ENCODE assay signal across 9 mouse cellular contexts in genomic region chr10:14544608-14544940, GRCm38 (mm10). TPM values are rescaled to one million over a fixed set of nuclear protein-coding genes. Genes with fewer than 3 reads are reported as not detected.
DNase-seq lines count a peak whose midpoint lies in the region; ATAC-seq and TF ChIP-seq lines count a peak whose summit lies in the region.
"Had no signal": no experiment of that assay in that cellular context is flagged by ENCODE, and none has a peak within 500 bp of the region (broad histone marks: within the 10 kb centered on the region; RNA-seq: fewer than 3 reads in every experiment).

No protein-coding gene starts in this region.

- no peak for TF ChIP-seq CTCF in bone marrow, adult 2 months (IDR thresholded peaks at IDR 0.05; ENCODE audit: control insufficient read depth, insufficient read depth, low read length)
- TF ChIP-seq CTCF in heart, postnatal 0 days (IDR thresholded peaks at IDR 0.05; ENCODE audit: low read depth): no peak

- WGBS in heart, embryonic 14.5 days: 2% methylated on average over 9 of the region's 9 CpGs
- 12% methylated on average over 9 of the region's 9 CpGs for WGBS in bone marrow, adult 2 months
- 9% methylated on average over 9 of the region's 9 CpGs for WGBS in heart, postnatal 0 days
- 11% methylated on average over 8 of the region's 9 CpGs for WGBS in macrophage (ENCODE audit: missing documents)

- H3K27ac ChIP-seq in heart, embryonic 14.5 days (replicated peaks in 1 of 2; ENCODE audit: control insufficient read depth in 1 of 2, insufficient read depth in 1 of 2, low read depth in 2 of 2, low read length in 2 of 2): peak overlapping the region; percentile 51 to 66; a peak in 3 of 4 replicates
- H3K27ac ChIP-seq in bone marrow, adult 2 months (ENCODE audit: control insufficient read depth, insufficient read depth, low read depth, low read length, poor library complexity): no peak overlapping the region; the same call in 1 of the 2 replicates
- H3K27ac ChIP-seq in heart, postnatal 0 days (ENCODE audit: low read depth): no peak overlapping the region
- no peak overlapping the region for H3K27ac ChIP-seq in macrophage

- no peaks in the 10 kb centered on the region for H3K4me1 ChIP-seq in heart, embryonic 14.5 days (ENCODE audit: control insufficient read depth in 2 of 2, insufficient read depth in 2 of 2, low read length in 2 of 2)
- H3K4me1 ChIP-seq in bone marrow, adult 2 months (ENCODE audit: control insufficient read depth, insufficient read depth, low read length): no peaks in the 10 kb centered on the region
- H3K4me1 ChIP-seq in heart, postnatal 0 days (ENCODE audit: control insufficient read depth, insufficient read depth): 0 out of 2 replicates have a peak, but pooled peaks cover 2% of the 10 kb centered on the region

- DNase-seq in heart, adult 8-10 months (ENCODE audit: low spot score): no peak
- DNase-seq in heart, postnatal 0 days (ENCODE audit: low spot score): no peak
- no peak for DNase-seq in adrenal gland, adult 18-20 months (ENCODE audit: low spot score in 2 of 2)
- DNase-seq in right cerebral cortex, postnatal 4 days: no peak
- no peak for DNase-seq in spleen, postnatal 14 days (ENCODE audit: low spot score in 2 of 2)

- H3K79me2 ChIP-seq in macrophage (ENCODE audit: inconsistent target): no peaks in the 10 kb centered on the region

- no peak for TF ChIP-seq POLR2A in bone marrow, adult 2 months (IDR thresholded peaks at IDR 0.05; ENCODE audit: borderline replicate concordance, control insufficient read depth, low read depth, low read length)

- H3K36me3 ChIP-seq in heart, embryonic 14.5 days (ENCODE audit: control insufficient read depth, insufficient read depth, low read length): no peaks in the 10 kb centered on the region
- no peaks in the 10 kb centered on the region for H3K36me3 ChIP-seq in heart, postnatal 0 days (replicated peaks; ENCODE audit: control insufficient read depth, insufficient read depth, low read length)
- no peaks in the 10 kb centered on the region for H3K36me3 ChIP-seq in macrophage (ENCODE audit: inconsistent target)
- H3K36me3 ChIP-seq: G1E had no signal

- H3K4me3 ChIP-seq in heart, embryonic 14.5 days (ENCODE audit: control insufficient read depth in 1 of 2, insufficient read depth in 1 of 2, low read depth in 1 of 2, low read length in 2 of 2): peak overlapping the region; percentile 67 to 78
- peak overlapping the region; percentile 45 for H3K4me3 ChIP-seq in bone marrow, adult 2 months (replicated peaks; ENCODE audit: control insufficient read depth, low read depth, low read length)
- peak overlapping the region; percentile 84 for H3K4me3 ChIP-seq in heart, postnatal 0 days (ENCODE audit: low read depth, low read length)
- peak overlapping the region; percentile 20; the same call in 1 of the 2 replicates for H3K4me3 ChIP-seq in macrophage (ENCODE audit: inconsistent target)

- H3K9me3 ChIP-seq in heart, embryonic 14.5 days (ENCODE audit: control insufficient read depth, low read length): no peaks in the 10 kb centered on the region
- no peaks in the 10 kb centered on the region for H3K9me3 ChIP-seq in heart, postnatal 0 days (replicated peaks; ENCODE audit: control insufficient read depth, low read length)
- H3K9me3 ChIP-seq: G1E had no signal

- H3K9ac ChIP-seq in heart, embryonic 14.5 days (ENCODE audit: low read length): peak overlapping the region; percentile 77
- H3K9ac ChIP-seq in heart, postnatal 0 days (replicated peaks; ENCODE audit: low read depth, low read length): peak overlapping the region; percentile 38; the same call in 1 of the 2 replicates

- H3K27me3 ChIP-seq in heart, embryonic 14.5 days (ENCODE audit: control insufficient read depth, insufficient read depth, low read length): 0 out of 2 replicates have a peak, but pooled peaks cover 3% of the 10 kb centered on the region
- peaks cover 17% of the 10 kb centered on the region for H3K27me3 ChIP-seq in heart, postnatal 0 days (ENCODE audit: control insufficient read depth, insufficient read depth, low read length)

- ATAC-seq in heart, embryonic 14.5 days (ENCODE audit: insufficient number of reproducible peaks, insufficient read depth, low FRiP score, low read depth): no peak
- no peak for ATAC-seq in heart, postnatal 0 days (ENCODE audit: insufficient read depth, low read depth)

- TF ChIP-seq EP300 in heart, postnatal 0 days (IDR thresholded peaks at IDR 0.05; ENCODE audit: low read depth): no peak

- peak overlapping the region; percentile 100 for H3K4me2 ChIP-seq in heart, embryonic 14.5 days (ENCODE audit: low read length)
- H3K4me2 ChIP-seq in heart, postnatal 0 days (ENCODE audit: low read depth, low read length): peak overlapping the region; percentile 100

RNA-seq across cellular contexts. Expression of gene Adgrg6, which starts 0.9 kb away (rescaled TPM):
- polyA plus RNA-seq in heart, embryonic 14.5 days (2014; fragmentation: Nextera tagmentation; extraction: Ambion mirVana): 19.2 and 24.2 TPM in 2 replicates
- total RNA-seq in heart, adult 8-10 months (2022): 1 to 10 TPM; 1.9 to 3.8 (median 2.0) TPM
- polyA plus RNA-seq in bone marrow, adult 2 months (2011; ENCODE audit: insufficient read depth, insufficient read length, low replicate concordance, missing spikeins): 0.55 and 1.5 TPM in 2 replicates
- 9.9 and 10.9 TPM in 2 replicates for total RNA-seq in heart, postnatal 0 days (2014; rRNA removed; ENCODE audit: low replicate concordance)
- 2.8 and 3.1 TPM in 2 replicates for polyA plus RNA-seq in heart, postnatal 0 days (2015; fragmentation: Nextera tagmentation; extraction: Ambion mirVana)
- 100 to 1,000 TPM in 2 of 26 experiments, 10 to 100 TPM in 24; 11.9 to 158 (median 23.2) TPM for total RNA-seq in macrophage (2018; cell fraction: chromatin; rRNA removed)
- 10 to 100 TPM in 5 of 26 experiments, 1 to 10 TPM in 21; 3.1 to 13.5 (median 7.2) TPM for total RNA-seq in macrophage (2018; cell fraction: cytosol; rRNA removed)
- 100 to 1,000 TPM in 2 of 26 experiments, 10 to 100 TPM in 23, 1 to 10 TPM in 1; 9.3 to 138 (median 18.7) TPM for total RNA-seq in macrophage (2018; cell fraction: nucleus; rRNA removed)
- 1.8 to 2.7 TPM (median 2.6 TPM) in 3 replicates for polyA plus RNA-seq in macrophage (2018)
- 1 to 10 TPM; 1.9 to 2.4 TPM for total RNA-seq in adrenal gland, adult 18-20 months (2021)
- polyA plus RNA-seq: G1E had no signal

Comparison
In these comparisons a context has a peak if more than half of its experiments do, and no peak if none do; other contexts are left out.
1. H3K27ac ChIP-seq: peak in heart, embryonic 14.5 days (2 of 2); none in bone marrow, adult 2 months (single experiment), heart, postnatal 0 days (single experiment) and macrophage (single experiment).
2. H3K4me3 ChIP-seq: peak in every context shown above with its lines; median percentile 84 in heart, postnatal 0 days; 72 in heart, embryonic 14.5 days; 45 in bone marrow, adult 2 months; 20 in macrophage.